Comparison of ENCODE assay signal across 8 mouse cellular contexts in the genomic region with DNA sequence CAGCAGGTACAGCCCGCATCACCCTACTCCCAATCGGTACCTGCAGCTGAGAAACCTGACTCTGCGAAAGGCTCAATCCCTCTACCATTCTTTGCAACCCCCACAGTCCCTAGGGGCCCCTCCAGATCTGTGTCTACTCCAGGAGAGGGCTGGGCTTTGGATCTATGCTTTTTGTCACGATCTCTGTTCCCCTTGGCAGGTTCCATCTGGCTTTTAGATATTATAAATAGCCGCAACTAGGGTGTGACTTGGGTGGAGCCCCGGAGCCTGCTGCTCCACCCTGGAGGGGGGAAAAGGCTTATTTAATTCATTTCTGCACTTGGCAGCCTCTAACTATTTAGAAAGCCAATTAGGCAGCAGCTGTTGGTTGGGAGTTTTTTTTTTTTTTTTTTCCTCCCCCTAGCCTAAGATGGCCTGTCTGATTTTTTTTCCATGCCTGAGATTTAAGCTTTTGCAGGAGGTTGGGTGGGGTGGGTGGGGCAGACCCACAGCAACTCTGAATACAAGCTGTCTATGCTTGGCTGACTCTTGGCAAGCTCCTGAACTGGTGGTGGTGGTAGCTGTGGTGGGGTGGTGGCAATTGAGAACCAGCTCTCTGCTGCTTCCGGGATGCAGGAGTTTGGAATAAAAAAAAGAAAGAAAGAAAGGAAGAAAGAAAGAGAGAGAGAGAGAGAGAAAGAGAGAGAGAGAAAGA.
A peak's percentile ranks its signal among the peaks of the same experiment; 100 is the strongest.
DNase-seq lines count a peak whose midpoint lies in the region; ATAC-seq and TF ChIP-seq lines count a peak whose summit lies in the region.

No protein-coding gene starts in this region.

- H3K36me3 ChIP-seq in intestine, postnatal 0 days (ENCODE audit: control insufficient read depth, insufficient read depth), result no peaks in the 10 kb centered on the region

- no peak for ATAC-seq in intestine, postnatal 0 days
- ATAC-seq in megakaryocyte, adult 5-6 weeks (ENCODE audit: poor library complexity, severe bottlenecking), result peak; percentile 67

- H3K4me1 ChIP-seq in intestine, postnatal 0 days (replicated peaks; ENCODE audit: control insufficient read depth, insufficient read depth, low read length), result peaks cover 11% of the 10 kb centered on the region

- no peak overlapping the region for H3K4me3 ChIP-seq in intestine, postnatal 0 days (ENCODE audit: low read depth, low read length)

- no peaks in the 10 kb centered on the region for H3K9me3 ChIP-seq in intestine, postnatal 0 days (ENCODE audit: control insufficient read depth)

- peak; percentile 43 to 59 for DNase-seq in cerebellum, postnatal 14 days
- DNase-seq in cerebellum, adult 8-10 months, result no peak
- peak; percentile 85 for DNase-seq in adipocyte (ENCODE audit: low spot score)
- peak; percentile 62 for DNase-seq in gastrocnemius, postnatal 25 days
- DNase-seq in ovary, postnatal 10 days (ENCODE audit: low spot score), result no peak
- no peak for DNase-seq in layer of hippocampus, postnatal 10 days (ENCODE audit: low spot score in 2 of 2)

- TF ChIP-seq CTCF in intestine, postnatal 0 days (IDR thresholded peaks at IDR 0.05; ENCODE audit: low read depth), result no peak

- H3K9ac ChIP-seq in intestine, postnatal 0 days (ENCODE audit: low read depth, low read length), result no peak overlapping the region

- H3K27me3 ChIP-seq in intestine, postnatal 0 days (replicated peaks; ENCODE audit: control insufficient read depth, insufficient read depth, low read length), result no peaks in the 10 kb centered on the region

- 35% methylated on average over 7 of the region's 7 CpGs for WGBS in intestine, postnatal 0 days

- no peak overlapping the region for H3K27ac ChIP-seq in intestine, postnatal 0 days (ENCODE audit: low read depth, low read length)

- H3K4me2 ChIP-seq in intestine, postnatal 0 days (replicated peaks; ENCODE audit: low read depth), result 0 out of 2 replicates have a peak overlapping the region, but pooled peaks have one; percentile 9

Comparison
In these comparisons a context has a peak if more than half of its experiments do, and no peak if none do; other contexts are left out.
1. DNase-seq: peak in cerebellum, postnatal 14 days (2 of 2), adipocyte (single experiment) and gastrocnemius, postnatal 25 days (single experiment); none in cerebellum, adult 8-10 months (single experiment), ovary, postnatal 10 days (single experiment) and layer of hippocampus, postnatal 10 days (0 of 2).